Mouse (Mus musculus) right cerebral cortex, postnatal 10 days (tissue): ENCODE measurements around the gene Adgrf3.
A peak's percentile ranks its signal among the peaks of the same experiment; 100 is the strongest.

ENCODE experiments used
- DNase-seq, 2 experiments: peaks; one replicate each; pipeline ENCODE4 v3.0.0; 2021; ENCODE audit warnings: low spot score in 2 of 2

Gene Adgrf3

DNA sequence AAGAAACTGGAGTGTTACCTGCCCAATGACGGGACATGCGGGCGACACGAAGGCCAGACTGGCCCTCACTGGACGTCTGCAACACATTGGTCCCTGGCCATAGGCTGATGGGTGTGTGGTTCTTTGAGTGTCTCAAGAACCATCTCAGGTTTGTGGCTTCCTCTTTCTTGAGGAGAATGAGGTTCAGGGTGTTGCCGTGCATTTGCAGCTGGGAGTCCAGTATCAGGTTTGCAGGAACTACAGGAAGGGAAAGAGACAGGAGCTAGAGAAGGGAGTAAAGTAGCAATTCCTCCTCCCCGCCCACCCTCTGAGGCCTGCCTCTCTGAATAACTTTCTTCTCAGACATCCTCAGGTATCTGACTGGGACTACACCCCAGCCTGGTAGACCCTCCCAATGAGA is 3.3 kb downstream of the Adgrf3 start:
- DNase-seq, result no peak

DNA sequence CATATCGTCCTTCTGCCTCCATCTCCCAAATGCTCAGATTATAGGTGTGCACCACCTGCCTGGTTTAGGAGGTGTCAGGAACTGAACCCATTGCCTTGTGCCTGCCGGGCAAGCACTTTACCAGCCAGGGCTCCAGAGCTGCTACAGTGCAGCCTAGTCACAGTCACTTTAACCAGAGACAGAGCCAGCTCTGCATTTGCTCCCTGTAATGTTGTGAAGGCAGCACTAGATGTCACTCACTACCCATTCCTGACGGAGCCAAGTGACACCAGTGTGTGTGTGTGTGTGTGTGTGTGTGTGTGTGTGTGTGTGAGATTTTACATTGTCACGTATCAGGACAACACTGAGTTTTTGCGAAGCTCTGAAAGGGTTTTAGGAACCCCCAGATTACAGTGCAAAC is 4.0 kb downstream of the Adgrf3 start:
- DNase-seq, result peak; percentile 74 to 80

DNA sequence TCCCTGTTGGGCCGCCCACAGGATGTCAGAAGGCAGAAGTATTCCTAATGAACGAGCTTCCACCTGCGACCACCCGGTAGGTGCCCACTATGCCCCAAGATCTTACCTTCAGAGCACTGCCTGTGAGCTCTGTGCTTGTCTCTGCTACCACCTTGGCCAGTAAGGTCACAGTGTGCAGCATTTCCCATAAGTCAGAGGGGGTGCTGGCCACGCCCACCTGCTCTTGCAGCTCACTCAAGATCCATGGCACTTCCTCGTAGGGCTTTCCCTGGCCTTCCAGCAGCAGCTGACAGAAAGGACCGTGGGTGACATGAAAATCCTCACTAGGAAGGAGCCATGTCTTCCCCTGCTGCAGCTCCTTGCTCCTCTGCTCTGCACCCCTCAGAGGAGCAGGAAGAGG is 7.3 kb downstream of the Adgrf3 start:
- DNase-seq, result no peak

DNA sequence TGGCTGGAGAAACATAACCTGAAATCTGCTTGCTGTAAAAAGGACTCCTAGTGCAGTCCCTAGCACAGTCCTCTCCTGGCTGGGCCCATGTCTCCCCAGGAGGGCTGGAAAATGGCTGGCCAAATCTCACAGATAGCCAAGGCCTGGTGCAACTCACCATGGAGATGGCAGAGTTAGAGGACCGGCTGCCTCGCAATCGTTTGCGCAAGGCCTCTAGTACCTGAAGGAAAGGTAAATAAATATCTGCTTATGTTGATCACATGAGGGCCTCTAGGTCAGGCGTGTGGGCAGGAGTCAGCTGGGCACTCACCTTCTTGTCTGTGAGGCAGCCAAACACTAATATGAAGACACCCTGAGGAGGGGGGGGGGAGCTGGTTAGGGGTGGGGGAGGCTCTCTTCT is 10.2 kb downstream of the Adgrf3 start:
- DNase-seq, result no peak

DNA sequence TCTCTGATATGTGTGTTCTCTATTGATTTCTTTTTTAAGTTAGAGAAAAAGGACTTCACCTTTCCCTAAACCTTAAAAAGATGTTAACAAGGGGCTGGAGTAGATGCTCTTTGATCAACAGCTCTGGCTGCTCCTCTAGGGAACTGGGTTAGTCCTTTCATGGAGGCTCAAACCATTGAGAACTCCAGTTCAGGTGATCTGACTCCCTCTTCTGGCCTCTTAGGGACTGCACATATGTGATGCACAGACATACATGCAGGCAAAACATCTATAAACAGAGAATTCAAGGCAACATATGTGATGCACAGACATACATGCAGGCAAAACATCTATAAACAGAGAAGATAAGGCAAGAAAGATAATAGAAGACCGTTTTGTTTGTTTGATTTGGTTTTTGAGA is 13.1 kb downstream of the Adgrf3 start:
- no peak for DNase-seq

DNA sequence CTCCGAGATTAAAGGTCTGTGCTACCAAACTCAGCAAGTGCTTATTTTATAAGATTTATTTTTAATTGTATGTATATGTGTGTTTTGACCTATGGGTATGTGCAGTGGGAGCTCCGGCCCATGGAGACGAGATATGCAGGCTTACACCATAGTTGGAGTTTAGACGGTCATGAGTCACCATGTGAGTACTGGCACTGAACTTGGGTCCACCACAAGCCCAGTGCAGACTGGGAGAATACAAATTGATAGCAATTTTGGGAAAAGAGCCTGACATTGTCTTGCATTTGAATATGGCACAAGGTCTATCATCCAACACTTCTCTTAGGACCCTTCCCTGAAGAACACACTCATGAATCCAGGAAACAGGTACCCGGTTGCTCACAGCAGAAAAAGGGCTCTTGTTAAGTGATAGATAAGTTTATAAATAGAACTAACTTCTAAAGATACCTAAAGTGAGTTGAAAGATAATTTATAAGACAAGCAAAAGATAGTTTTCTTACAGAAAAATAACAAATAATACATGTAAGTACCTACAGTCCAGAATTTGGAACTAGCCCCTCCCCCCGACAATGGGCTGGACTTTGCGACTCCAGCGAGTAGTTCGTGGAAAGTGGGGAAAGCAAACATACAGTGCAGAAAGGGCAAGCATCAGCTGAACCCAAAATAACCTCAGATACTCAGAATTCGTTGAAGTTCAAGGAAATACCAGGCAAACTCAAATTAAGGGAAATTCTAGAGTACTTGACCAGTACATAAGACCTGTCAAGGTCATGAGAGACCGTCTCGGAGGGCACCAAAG is 17.6 kb downstream of the Adgrf3 start:
- DNase-seq, result no peak

DNA sequence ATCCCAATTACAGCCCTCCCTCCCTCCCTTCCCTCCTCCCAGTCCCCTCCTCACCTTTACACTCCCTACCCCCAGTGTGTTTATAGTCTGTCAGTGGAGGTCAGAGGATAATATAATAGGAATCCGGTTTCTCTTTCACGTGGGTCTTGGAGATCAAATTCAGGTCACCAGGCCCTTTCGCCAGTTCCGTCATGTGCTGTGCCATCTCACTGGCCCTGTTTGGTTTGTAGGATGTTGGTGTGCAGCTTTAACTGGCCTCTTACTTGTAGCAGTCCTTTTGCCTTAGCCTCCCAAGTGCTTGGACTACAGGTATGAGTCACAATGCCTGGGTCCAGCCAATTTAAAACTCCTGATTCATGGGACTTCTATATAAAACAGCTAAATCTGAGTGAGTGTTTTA is 29.7 kb downstream of the Adgrf3 start:
- no peak for DNase-seq

DNA sequence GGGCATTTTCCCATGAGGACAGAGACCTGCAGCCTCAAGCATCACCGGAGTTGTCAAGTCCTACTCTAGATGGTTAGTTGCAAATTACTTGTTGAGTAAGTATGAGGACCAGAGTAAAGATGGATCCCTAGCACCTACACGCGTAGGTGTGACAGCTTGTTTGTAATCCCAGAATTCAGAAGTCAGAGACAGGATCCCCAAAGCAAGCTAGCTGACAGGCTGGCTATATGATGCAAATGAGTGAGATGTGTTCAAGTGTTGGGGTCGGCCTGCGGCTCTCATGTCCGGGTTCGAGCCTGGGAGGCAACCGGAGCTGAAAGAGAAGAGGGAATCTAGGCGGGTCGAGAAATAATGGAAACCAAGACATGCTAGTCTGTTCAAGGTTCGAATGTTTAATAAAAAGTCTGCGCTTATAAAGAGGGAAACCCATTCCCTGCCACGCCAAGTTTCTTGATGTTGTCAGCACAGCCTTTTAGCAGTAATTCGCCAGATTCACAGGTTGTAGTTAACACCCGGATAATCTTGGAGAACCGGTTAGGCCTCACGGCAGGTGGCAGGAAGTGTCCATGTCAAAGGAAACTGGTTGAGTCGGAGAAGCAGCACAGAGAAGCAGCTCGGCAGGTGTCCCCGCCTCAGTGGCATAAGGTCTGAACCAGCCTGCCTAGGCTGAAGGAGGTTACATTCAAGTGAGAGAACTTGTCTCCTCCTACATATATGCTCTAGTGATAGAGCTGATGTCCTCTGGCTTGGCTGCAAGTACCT is 32.4 kb downstream of the Adgrf3 start:
- DNase-seq, result no peak

DNA sequence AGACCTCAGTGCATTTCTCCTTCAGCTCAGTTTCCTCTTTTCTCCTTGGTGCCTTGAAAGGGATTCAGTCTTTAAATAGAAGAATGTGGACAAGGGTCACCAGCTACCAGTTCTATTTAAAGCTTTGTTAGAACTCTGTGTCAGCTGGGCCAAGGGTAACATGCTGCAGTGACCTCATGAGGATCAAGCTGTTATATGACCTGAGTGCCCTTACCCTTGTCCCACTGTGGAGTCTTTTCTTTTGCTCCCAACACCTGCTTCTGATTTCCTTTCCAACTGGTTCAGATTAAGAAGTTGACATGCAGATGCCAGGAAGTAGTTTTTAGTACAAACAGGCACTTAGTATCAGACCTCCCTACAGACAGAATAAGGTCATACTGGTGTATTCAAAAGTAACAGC is 33.4 kb downstream of the Adgrf3 start:
- DNase-seq, result no peak

DNA sequence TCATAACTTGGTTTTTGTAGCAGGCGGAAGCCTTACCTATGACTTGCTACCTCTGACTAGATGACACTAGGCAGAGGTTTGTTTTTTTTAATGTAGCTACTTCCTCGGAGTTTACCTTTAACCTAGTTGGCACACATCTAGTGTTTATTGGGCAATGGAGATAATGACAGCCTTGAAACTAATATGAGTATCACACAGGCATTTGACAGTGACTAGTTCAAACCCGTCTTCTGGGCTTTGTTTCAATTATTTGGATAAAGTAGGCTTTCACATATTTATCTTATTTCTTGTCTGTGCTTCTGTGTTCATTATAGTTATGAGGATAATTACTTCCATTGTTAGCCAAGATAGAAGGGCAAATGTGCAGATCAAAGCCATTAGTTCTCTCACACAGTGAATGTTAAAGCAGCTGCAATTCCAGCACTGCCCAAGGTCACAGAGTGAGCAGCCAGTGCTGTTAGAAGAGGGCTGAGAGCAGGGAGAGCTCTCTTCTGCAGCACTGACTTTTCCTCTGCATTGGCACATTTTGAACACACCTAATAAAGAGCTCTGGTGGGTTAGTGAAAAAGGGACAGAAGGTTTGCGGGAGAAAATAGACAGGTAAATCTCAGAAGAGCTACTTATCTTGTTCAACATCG is 35.1 kb downstream of the Adgrf3 start:
- DNase-seq, result no peak

DNA sequence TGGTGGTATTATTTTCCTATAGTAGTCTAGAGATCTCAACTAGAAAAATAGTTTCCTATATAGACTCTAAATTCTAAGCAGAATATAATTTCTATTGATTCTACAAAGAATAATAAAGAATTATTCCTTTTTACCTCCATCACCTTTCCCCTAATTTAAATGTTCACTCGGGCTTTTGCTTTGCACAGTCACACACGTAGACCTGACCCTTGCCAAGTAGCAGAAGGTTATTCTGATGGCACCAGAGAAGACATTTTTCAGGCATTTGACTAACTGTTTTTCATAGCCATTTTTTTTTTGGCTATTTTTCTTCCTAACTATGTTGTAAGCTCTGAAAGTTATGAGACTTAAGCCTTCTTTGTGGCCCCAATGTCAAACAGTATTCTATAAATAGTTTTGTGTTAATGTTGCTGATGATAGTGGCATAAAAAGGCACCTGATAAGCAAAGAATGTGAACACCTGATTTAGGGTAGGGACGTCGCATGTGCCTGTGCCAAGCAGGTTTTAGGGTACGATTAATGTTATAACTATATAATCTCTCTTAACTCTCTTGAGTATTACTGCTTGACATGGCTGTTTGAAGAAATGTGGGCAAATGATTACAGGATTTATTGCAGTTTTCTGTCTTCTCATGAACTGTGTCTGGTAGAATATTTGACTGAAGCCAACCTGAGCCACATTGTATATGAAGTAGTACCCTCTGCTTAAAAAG is 40.1 kb downstream of the Adgrf3 start:
- no peak for DNase-seq

DNA sequence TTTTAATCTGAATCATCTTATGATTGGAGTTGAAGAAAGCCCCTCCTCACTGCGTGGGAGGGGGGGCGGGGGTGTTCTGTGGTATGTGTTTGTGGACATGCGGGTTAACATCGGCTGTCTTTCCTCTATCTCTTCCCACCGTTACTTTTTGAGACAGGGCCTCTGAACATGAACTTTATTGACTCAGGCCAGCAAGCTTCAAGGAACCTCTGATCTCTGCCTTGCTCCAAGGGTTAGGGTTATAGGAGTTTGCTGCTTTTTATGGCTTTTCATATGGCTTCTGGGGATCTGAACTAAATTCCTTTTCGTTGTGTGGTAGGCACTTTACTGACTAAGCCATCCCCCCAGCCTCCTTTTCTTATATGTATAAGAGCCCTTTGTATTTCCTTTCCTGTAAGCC is 43.2 kb downstream of the Adgrf3 start:
- DNase-seq, result no peak

DNA sequence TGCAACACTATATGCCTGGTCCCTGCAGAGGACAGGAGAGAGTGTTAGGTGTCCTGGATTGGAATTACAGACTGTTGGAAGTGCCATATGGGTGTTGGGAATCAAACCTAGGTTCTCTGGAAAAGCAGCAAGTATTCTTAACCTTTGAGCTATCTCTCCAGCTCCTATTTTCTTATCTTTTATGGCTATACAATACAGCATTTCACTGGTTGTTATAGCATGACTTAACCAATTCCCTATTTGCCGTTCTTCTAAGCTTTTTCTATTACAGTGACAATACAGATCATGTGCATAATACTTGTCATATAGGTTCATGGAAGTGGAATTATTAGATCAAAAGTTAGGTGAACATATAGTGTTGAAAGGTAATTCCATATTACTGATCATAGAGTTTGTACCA is 43.7 kb downstream of the Adgrf3 start:
- DNase-seq, result no peak

DNA sequence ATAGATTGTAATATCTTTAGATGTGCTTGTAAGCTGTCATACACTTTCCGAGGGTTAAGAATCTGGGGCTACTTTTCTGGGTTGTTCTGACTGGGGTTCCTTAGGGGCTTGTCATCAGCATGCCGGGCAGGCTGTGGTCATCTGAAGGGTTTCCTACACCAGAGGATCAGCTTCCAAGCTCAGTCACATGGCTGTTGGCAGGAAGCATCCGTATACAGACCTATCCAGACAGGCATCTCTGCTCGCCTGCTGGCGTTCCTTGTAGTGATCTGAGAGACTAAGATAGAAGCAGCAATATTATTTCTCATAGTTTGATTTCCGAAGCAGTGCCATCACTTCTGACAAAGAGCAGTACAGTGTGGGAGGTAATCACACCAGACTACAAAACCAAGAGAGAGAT is 45.9 kb downstream of the Adgrf3 start:
- peak; percentile 30 to 35 for DNase-seq

DNA sequence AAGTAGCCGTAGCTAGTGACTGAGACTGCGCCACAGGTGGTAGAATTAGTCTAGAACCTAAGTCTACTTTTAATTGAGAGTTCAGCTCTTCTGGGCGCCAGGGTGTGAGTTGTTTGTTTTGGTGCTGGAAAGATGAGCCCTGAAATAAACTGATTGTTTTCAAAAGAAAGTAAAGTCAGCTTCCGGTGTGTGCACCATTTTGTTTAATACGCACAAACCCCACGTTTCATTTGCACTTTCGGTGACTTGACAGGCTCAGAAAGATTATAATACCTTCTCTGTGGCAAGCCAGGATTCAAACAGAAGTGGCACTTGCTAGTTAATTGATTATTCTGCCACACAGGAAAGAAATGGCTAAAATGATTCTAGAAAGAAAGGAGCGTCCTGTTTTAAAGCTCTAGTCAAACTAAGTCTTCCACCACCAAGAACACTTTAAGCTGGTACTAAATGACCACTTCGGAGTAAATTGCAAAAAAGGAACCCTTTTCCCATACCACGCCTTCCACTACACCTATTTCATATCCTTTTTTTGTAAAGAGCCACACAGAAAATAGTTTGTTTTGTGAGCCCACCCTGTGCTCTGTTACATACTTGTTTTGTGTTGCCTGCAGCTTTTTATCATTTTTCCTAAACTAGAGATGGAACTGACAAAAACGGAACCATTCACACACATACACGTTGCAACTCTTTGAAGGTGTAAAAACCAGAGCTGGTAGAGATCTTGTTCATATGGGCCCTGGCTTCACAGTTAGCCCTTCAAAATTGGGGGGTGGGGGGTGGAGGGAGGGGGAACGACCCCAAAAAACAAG is 49.5 kb downstream of the Adgrf3 start:
- no peak for DNase-seq

DNA sequence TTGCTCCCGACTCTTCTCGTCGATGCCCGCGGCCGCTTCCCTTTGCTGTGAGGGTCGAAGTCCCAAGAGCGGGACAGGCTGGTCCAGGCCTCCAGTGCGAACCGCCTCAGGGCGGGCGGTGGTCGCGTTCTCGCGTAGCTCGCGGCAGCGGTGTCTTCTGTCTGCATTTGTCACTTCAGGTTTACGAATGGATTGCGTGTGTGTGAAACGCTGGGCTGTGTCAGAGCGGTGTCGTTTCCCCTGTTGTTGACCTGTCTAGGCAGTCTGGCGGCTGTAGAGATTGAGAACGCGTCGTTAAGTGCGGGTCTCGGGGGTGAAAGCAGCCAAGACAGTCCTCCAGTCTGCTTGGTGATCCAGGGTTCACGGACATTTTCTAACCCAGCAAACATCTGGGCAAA is 50.1 kb downstream of the Adgrf3 start:
- no peak for DNase-seq

DNA sequence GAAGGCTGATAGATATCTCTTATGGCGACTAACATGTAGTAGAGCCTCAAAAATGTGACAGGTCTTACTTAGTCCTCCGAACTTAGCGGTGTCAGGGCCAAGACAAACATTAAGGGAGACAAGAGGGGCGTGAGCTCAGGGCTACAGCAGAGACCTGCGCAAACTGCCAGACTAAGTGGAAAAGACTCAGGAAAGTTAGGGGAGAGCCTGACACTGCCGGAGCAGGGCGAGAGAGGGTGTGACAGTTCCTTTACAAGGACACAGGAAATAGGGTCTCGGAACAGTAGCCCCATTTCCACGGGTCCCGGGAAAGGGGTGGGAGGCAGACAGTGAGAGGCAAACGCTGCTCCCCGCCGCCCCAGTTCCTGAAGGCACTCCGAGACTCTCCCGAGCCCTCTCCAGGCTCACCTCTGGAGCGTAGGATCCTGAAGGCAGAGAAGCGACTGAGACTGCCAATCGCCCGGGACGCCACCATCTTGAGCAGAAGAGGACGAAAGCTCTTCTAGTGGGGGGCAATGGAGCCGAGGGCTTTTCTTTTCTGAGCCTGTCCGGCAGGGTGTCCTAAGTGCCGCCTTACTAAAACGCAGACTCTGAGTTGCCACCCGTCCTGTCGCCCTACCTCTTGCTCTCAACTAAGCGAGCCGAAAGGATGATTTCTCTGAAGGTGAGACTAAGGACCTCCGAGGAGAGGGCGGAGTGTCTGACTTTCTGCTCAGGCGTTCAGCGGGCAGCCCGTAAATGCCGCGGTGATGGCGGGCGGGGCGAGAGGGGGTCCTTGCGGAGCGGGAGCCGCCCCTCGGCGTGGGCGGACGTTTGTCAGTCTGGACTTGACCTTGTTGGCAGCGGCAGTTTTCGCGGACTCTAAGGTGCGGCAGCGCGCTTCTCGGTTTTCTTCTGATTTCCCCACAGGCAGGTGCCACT is 50.8 kb downstream of the Adgrf3 start, which contains the start of the genes Hadha and Hadhb:
Hadha (minus strand) TSS at position 689 of the 921 bp plus-strand sequence.
Hadhb (plus strand) TSS at position 775 of the 921 bp plus-strand sequence.
- DNase-seq, result peak; percentile 94

DNA sequence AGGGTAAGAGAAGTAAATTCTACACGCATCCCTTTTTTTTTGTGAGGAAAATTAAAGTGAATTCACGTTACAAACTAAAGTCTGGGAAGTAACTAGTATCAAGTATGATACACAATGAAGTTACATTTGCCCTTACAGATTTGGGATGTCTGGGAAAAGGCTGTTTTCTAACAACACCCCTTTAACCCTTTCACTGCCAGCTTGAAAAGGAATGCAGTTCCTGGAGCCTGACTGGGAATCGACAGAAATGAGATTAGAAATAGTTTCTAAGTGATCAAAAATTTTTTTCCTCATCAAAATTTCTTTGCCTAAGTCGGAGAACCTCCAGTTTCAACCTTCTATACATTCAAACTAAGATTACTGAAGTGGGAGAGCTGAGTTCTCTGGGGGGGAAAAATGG is 51.5 kb downstream of the Adgrf3 start:
- DNase-seq, result no peak

DNA sequence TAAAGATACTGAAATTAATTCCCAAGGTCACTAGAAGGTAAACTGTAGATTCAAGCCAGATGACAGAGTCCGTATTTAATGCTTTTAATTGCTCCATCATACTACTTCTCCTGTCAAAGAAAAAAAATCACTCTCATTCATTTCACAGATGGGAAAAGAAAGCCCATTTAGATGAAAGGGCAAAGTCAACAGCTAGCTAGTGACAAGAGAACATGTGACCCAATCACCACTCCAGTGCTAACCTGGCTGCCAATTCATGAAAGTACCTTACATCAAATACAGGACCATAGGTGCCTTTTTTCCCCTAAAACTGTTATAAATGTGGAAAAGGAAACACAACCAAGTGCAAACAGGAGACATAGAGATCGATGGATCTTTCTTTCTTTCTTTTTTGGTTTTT is 52.3 kb downstream of the Adgrf3 start:
- no peak for DNase-seq

DNA sequence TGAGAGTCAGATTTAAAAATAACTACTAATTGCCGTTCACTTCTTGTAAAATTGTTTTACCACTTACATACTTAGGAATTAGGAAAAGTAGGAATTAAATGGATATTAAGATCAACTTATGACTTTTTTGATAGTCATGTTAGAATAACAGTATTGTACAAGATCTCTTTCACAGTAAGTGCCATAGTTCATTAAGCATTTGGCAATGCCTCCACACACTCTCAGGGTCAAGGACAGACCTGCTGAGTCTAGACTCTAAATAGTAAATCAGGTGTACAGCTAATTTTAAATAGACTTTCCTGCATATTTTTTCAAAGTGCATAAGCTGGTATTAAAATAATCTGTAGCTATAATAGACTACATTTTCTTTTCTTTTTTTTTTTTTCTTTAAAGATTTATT is 53.1 kb downstream of the Adgrf3 start:
- no peak for DNase-seq
